In the genomic region with DNA sequence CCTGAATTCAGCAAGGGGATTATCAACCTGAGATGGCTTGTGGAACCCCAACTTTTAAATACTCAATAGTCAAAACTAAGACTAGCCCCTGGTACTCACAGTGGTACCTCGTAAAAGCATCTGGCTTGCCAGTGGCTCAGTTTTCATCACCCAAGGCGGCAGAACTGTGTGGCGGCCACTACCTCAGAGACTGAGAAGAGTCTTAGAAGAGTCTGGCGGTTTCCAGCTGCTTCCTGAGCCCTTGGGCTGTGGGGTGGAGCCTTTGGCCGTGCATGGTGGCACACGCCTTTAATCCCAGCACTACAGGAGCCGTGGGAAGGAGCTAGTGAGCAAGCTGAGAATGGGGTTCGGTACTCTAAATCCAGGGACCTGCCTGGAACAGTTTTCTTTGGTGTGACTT, we compare ENCODE assay signal across 17 mouse cellular contexts. TPM values are rescaled to one million over a fixed set of nuclear protein-coding genes. Genes with fewer than 3 reads are reported as not detected.
DNase-seq lines count a peak whose midpoint lies in the region; ATAC-seq and TF ChIP-seq lines count a peak whose summit lies in the region.
"Had no signal": no experiment of that assay in that cellular context is flagged by ENCODE, and none has a peak within 500 bp of the region (broad histone marks: within the 10 kb centered on the region; RNA-seq: fewer than 3 reads in every experiment).

No protein-coding gene starts in this region.

- H3K36me3 ChIP-seq in kidney, embryonic 16.5 days (ENCODE audit: insufficient read depth, low read length), result no peaks in the 10 kb centered on the region
- no peaks in the 10 kb centered on the region for H3K36me3 ChIP-seq in megakaryocyte, embryonic 14.5 days (replicated peaks; ENCODE audit: low read length)
- H3K36me3 ChIP-seq: midbrain, embryonic 10.5 days; neural tube, embryonic 13.5 days had no signal

- no peak overlapping the region for H3K4me3 ChIP-seq in kidney, embryonic 16.5 days (ENCODE audit: low read length)
- peak overlapping the region; percentile 14 for H3K4me3 ChIP-seq in bone marrow macrophage, adult 2 months (ENCODE audit: insufficient read depth, low read length)
- peak overlapping the region; percentile 79 for H3K4me3 ChIP-seq in megakaryocyte, embryonic 14.5 days (replicated peaks)
- H3K4me3 ChIP-seq: midbrain, embryonic 10.5 days; neural tube, embryonic 13.5 days had no signal

- 0 out of 2 replicates have a peak, but pooled peaks cover 6% of the 10 kb centered on the region for H3K4me1 ChIP-seq in kidney, embryonic 16.5 days (ENCODE audit: insufficient read depth, low read length)
- peaks cover 25% of the 10 kb centered on the region for H3K4me1 ChIP-seq in bone marrow macrophage, adult 2 months (ENCODE audit: control insufficient read depth, insufficient read depth, low read length)
- H3K4me1 ChIP-seq in megakaryocyte, embryonic 14.5 days, result peaks cover 32% of the 10 kb centered on the region

- intact Hi-C loops in left cerebral cortex, postnatal 25 days (cut with DNase I), result loop anchor here (5.0 kb wide), 1 partner anchor 40 kb away; a partner anchor contains a TSS

- TF ChIP-seq CTCF in bone marrow macrophage, adult 2 months (IDR thresholded peaks at IDR 0.05; ENCODE audit: low read depth, low read length), result no peak

- no peak for DNase-seq in kidney, postnatal 14 days
- DNase-seq in 416B (ENCODE audit: low read depth), result peak; percentile 80
- DNase-seq in left cerebral cortex, postnatal 25 days (ENCODE audit: low spot score in 2 of 2), result no peak
- no peak for DNase-seq in cerebellum, adult 9-11 months
- DNase-seq: cerebellum, adult 11-12 months; right cerebral cortex, postnatal 25 days had no signal

- H3K9ac ChIP-seq in kidney, embryonic 16.5 days (replicated peaks; ENCODE audit: low read length), result no peak overlapping the region
- H3K9ac ChIP-seq: neural tube, embryonic 13.5 days had no signal

- no peak for TF ChIP-seq POLR2A in bone marrow macrophage, adult 2 months (IDR thresholded peaks at IDR 0.05; ENCODE audit: borderline replicate concordance, low read depth, low read length)

- peaks cover 8% of the 10 kb centered on the region; the same call in 1 of the 2 replicates for H3K9me3 ChIP-seq in kidney, embryonic 16.5 days (ENCODE audit: low read length)
- H3K9me3 ChIP-seq in megakaryocyte, embryonic 14.5 days, result peaks cover 37% of the 10 kb centered on the region

- WGBS in kidney, embryonic 16.5 days, result 27% methylated on average over 8 of the region's 8 CpGs

- peak overlapping the region; percentile 14 for H3K4me2 ChIP-seq in kidney, embryonic 16.5 days (replicated peaks; ENCODE audit: low read depth, low read length)
- H3K4me2 ChIP-seq: neural tube, embryonic 13.5 days had no signal

- H3K27ac ChIP-seq in kidney, embryonic 16.5 days (ENCODE audit: low read length), result no peak overlapping the region
- H3K27ac ChIP-seq in bone marrow macrophage, adult 2 months (ENCODE audit: insufficient read depth, low read depth, low read length), result no peak overlapping the region
- H3K27ac ChIP-seq: midbrain, embryonic 10.5 days; neural tube, embryonic 13.5 days had no signal

- no peak for ATAC-seq in kidney, embryonic 16.5 days (ENCODE audit: low FRiP score, low TSS enrichment)
- no peak for ATAC-seq in erythroblast, adult 5-6 weeks (replicated peaks; ENCODE audit: low FRiP score, poor library complexity, severe bottlenecking)

- H3K27me3 ChIP-seq in kidney, embryonic 16.5 days (ENCODE audit: insufficient read depth, low read length), result no peaks in the 10 kb centered on the region
- peaks cover 35% of the 10 kb centered on the region for H3K27me3 ChIP-seq in megakaryocyte, embryonic 14.5 days (replicated peaks)

RNA-seq across cellular contexts. Expression of a gene that starts 25.0 kb away (rescaled TPM):
- polyA plus RNA-seq in kidney, embryonic 16.5 days (2015; fragmentation: Nextera tagmentation; extraction: Ambion mirVana), result 70.7 and 75.8 TPM in 2 replicates
- polyA plus RNA-seq in bone marrow macrophage, adult 2 months (2012; ENCODE audit: insufficient read depth, insufficient read length, missing spikeins), result 58.5 and 80.9 TPM in 2 replicates
- polyA plus RNA-seq in megakaryocyte, embryonic 14.5 days (2012; ENCODE audit: insufficient read depth, low replicate concordance), result 103 and 177 TPM in 2 replicates
- 10 to 100 TPM; 92.5 to 94.5 TPM for total RNA-seq in left cerebral cortex, postnatal 25 days (2021)
- 13.6 and 17.1 TPM in 2 replicates for total RNA-seq in erythroblast, adult 5-6 weeks (2015; ENCODE audit: low replicate concordance)
- 7.0 and 8.6 TPM in 2 replicates for total RNA-seq in erythroblast, adult 5-6 weeks (2017; ENCODE audit: low replicate concordance)

RNA-seq across cellular contexts. Expression of a gene that starts 36.4 kb away (rescaled TPM):
- 12.6 and 18.2 TPM in 2 replicates for polyA plus RNA-seq in kidney, embryonic 16.5 days (2015; fragmentation: Nextera tagmentation; extraction: Ambion mirVana)
- 67.6 and 75.8 TPM in 2 replicates for polyA plus RNA-seq in bone marrow macrophage, adult 2 months (2012; ENCODE audit: insufficient read depth, insufficient read length, missing spikeins)
- 1.7 and 4.2 TPM in 2 replicates for polyA plus RNA-seq in megakaryocyte, embryonic 14.5 days (2012; ENCODE audit: insufficient read depth, low replicate concordance)
- 100 to 1,000 TPM; 114 to 127 TPM for total RNA-seq in left cerebral cortex, postnatal 25 days (2021)
- total RNA-seq in erythroblast, adult 5-6 weeks (2015; ENCODE audit: low replicate concordance), result 2.1 TPM in 1 of 2 replicates, not detected in the other
- 0.84 and 3.9 TPM in 2 replicates for total RNA-seq in erythroblast, adult 5-6 weeks (2017; ENCODE audit: low replicate concordance)

RNA-seq across cellular contexts. Expression of a gene that starts 39.9 kb away (rescaled TPM):
- 399 and 441 TPM in 2 replicates for polyA plus RNA-seq in kidney, embryonic 16.5 days (2015; fragmentation: Nextera tagmentation; extraction: Ambion mirVana)
- polyA plus RNA-seq in bone marrow macrophage, adult 2 months (2012; ENCODE audit: insufficient read depth, insufficient read length, missing spikeins), result not detected in 2 replicates
- 0.48 TPM in 1 of 2 replicates, not detected in the other for polyA plus RNA-seq in megakaryocyte, embryonic 14.5 days (2012; ENCODE audit: insufficient read depth, low replicate concordance)
- 1 to 10 TPM in 1 of 2 experiments, under 1 TPM in 1; 0.71 to 1.3 TPM for total RNA-seq in left cerebral cortex, postnatal 25 days (2021)
- not detected in 2 replicates for total RNA-seq in erythroblast, adult 5-6 weeks (2015; ENCODE audit: low replicate concordance)
- not detected in 2 replicates for total RNA-seq in erythroblast, adult 5-6 weeks (2017; ENCODE audit: low replicate concordance)
- total RNA-seq: gastrocnemius, adult 8-10 months had no signal

RNA-seq across cellular contexts. Expression of a gene that starts 48.8 kb away (rescaled TPM):
- not detected in 2 replicates for polyA plus RNA-seq in kidney, embryonic 16.5 days (2015; fragmentation: Nextera tagmentation; extraction: Ambion mirVana)
- not detected in 2 replicates for polyA plus RNA-seq in bone marrow macrophage, adult 2 months (2012; ENCODE audit: insufficient read depth, insufficient read length, missing spikeins)
- polyA plus RNA-seq in megakaryocyte, embryonic 14.5 days (2012; ENCODE audit: insufficient read depth, low replicate concordance), result not detected in 2 replicates
- total RNA-seq in left cerebral cortex, postnatal 25 days (2021), result not detected
- total RNA-seq in erythroblast, adult 5-6 weeks (2015; ENCODE audit: low replicate concordance), result not detected in 2 replicates
- total RNA-seq in erythroblast, adult 5-6 weeks (2017; ENCODE audit: low replicate concordance), result not detected in 2 replicates
- total RNA-seq: adrenal gland, adult 18-20 months; gastrocnemius, adult 8-10 months; heart, postnatal 25 days; left cerebral cortex, adult 8-10 months had no signal
- polyA plus RNA-seq: kidney, embryonic 14.5 days; midbrain, embryonic 10.5 days; neural tube, embryonic 13.5 days had no signal

RNA-seq across cellular contexts. Expression of a gene that starts 51.0 kb away (rescaled TPM):
- polyA plus RNA-seq in kidney, embryonic 16.5 days (2015; fragmentation: Nextera tagmentation; extraction: Ambion mirVana), result not detected in 2 replicates
- not detected in 2 replicates for polyA plus RNA-seq in bone marrow macrophage, adult 2 months (2012; ENCODE audit: insufficient read depth, insufficient read length, missing spikeins)
- not detected in 2 replicates for polyA plus RNA-seq in megakaryocyte, embryonic 14.5 days (2012; ENCODE audit: insufficient read depth, low replicate concordance)
- not detected for total RNA-seq in left cerebral cortex, postnatal 25 days (2021)
- total RNA-seq in erythroblast, adult 5-6 weeks (2015; ENCODE audit: low replicate concordance), result not detected in 2 replicates
- total RNA-seq in erythroblast, adult 5-6 weeks (2017; ENCODE audit: low replicate concordance), result not detected in 2 replicates
- total RNA-seq: adrenal gland, adult 18-20 months; gastrocnemius, adult 8-10 months; heart, postnatal 25 days; left cerebral cortex, adult 8-10 months had no signal
- polyA plus RNA-seq: kidney, embryonic 14.5 days; midbrain, embryonic 10.5 days; neural tube, embryonic 13.5 days had no signal

Comparison
In these comparisons a context has a peak if more than half of its experiments do, and no peak if none do; other contexts are left out.
1. RNA of a gene that starts 39.9 kb away (polyA plus RNA-seq): 399 to 441 TPM in kidney, embryonic 16.5 days; 0.48 TPM in megakaryocyte, embryonic 14.5 days and not detected in bone marrow macrophage, adult 2 months; every median in the first group is over 100 times any median in the second.